Mouse (Mus musculus) G1E (cell line): ENCODE results near the gene Olfr745. TPM values are rescaled to one million over a fixed set of nuclear protein-coding genes. Genes with fewer than 3 reads are reported as not detected.

ENCODE experiments used
- ATAC-seq: 2 replicates; pipeline ENCODE4 v1.8.0; 2016; ENCODE audit warnings: mild to moderate bottlenecking; ENCODE audit not compliant: insufficient number of reproducible peaks, poor library complexity, low FRiP score, severe bottlenecking; ENCODE audit errors: extremely low read depth
- DNase-seq: peaks from one replicate; pipeline ENCODE4 v3.0.0; 2012; ENCODE audit warnings: low spot score
- H3K27me3 ChIP-seq: 2 replicates; pipeline ENCODE4 v1.6.1; 2012; ENCODE audit warnings: mild to moderate bottlenecking, low read length, inconsistent platforms; ENCODE audit not compliant: insufficient read depth
- H3K36me3 ChIP-seq: replicated peaks from 2 replicates; pipeline ENCODE3; 2012; ENCODE audit warnings: mild to moderate bottlenecking, inconsistent platforms
- H3K4me1 ChIP-seq: 2 replicates; pipeline ENCODE4 v1.6.1; 2012; ENCODE audit warnings: low read depth, low read length, inconsistent platforms, mixed read lengths; ENCODE audit not compliant: insufficient read depth
- H3K4me3 ChIP-seq: 2 replicates; pipeline ENCODE4 v1.5.1; 2012; ENCODE audit warnings: low read depth, mild to moderate bottlenecking, inconsistent platforms, low read length, moderate library complexity, mixed read lengths
- H3K9me3 ChIP-seq: replicated peaks from 2 replicates; pipeline ENCODE4 v1.6.1; 2012; ENCODE audit warnings: inconsistent platforms
- CTCF ChIP-seq: IDR thresholded peaks from 2 replicates; pipeline ENCODE4 v1.5.1; 2012; ENCODE audit warnings: low read depth, low read length, inconsistent platforms, mixed read lengths
- GATA1 ChIP-seq: IDR thresholded peaks from 2 replicates; pipeline ENCODE4 v1.6.1; 2012; ENCODE audit warnings: borderline replicate concordance, low read length, inconsistent platforms, mixed read lengths
- GATA2 ChIP-seq: IDR thresholded peaks from 2 replicates; pipeline ENCODE4 v1.6.1; 2012; ENCODE audit warnings: low read depth, low read length, inconsistent platforms, borderline replicate concordance
- POLR2AphosphoS5 ChIP-seq: IDR thresholded peaks from 2 replicates; pipeline ENCODE4 v1.6.1; 2012; ENCODE audit warnings: low read depth, low read length, inconsistent platforms; ENCODE audit not compliant: insufficient replicate concordance
- TAL1 ChIP-seq: conservative IDR thresholded peaks from 2 replicates; pipeline ENCODE4 v1.6.1; 2012; ENCODE audit warnings: low read depth, low read length, inconsistent platforms, mixed read lengths
- polyA plus RNA-seq: library from polyadenylated mRNA; stranded (reverse); fragments of >175 nt; gene quantifications from 2 replicates; pipeline ENCODE4 v1.2.3, GENCODE M21; 2012
- total RNA-seq, 2 experiments: library from RNA; stranded (forward) in 1 of 2; stranded (reverse) in 1 of 2; fragments of 200-1000 nt in 1 of 2; fragments of >200 nt in 1 of 2; fragmentation: Nextera tagmentation in 1 of 2; gene quantifications; 2 replicates each; pipeline ENCODE4 v1.2.3; 2014 to 2017

The Olfr745 gene
- total RNA-seq (2014; fragmentation: Nextera tagmentation) (not detected in 2 replicates), total RNA-seq (2017) (0.27 TPM in 1 of 2 replicates, not detected in the other), polyA plus RNA-seq (not detected in 2 replicates)

DNA sequence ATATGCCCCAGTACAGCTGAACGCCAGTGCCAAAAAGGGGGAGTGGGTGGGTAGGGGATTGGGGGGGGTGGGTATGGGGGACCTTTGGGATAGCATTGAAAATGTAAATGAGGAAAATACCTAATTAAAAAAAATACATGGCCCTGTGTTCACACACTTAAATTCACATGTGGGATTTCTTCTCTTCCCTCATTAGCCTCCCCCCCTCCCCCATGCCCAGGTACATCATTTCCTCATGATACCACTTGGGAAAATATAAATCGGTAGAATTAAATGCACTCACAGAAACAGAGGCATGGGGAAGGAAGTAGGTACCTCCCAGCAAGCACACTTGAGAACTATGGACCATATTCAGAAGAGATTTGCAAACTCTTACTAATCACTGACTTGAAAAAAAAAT is at the start of gene Olfr745:
Gene Olfr745 (plus strand): TSS at position 301 of the 400 bp plus-strand sequence.
- no peaks in the 10 kb centered on the region for H3K36me3 ChIP-seq
- H3K9me3 ChIP-seq: no peaks in the 10 kb centered on the region
- H3K4me1 ChIP-seq: no peaks in the 10 kb centered on the region
- ATAC-seq: no peak
- no peak within 1 kb of the TSS for H3K4me3 ChIP-seq
- no peak for DNase-seq
- TF ChIP-seq CTCF (no peak), GATA1 (no peak), POLR2AphosphoS5 (no peak), TAL1 (no peak), GATA2 (no peak)
- no peaks in the 10 kb centered on the region for H3K27me3 ChIP-seq

DNA sequence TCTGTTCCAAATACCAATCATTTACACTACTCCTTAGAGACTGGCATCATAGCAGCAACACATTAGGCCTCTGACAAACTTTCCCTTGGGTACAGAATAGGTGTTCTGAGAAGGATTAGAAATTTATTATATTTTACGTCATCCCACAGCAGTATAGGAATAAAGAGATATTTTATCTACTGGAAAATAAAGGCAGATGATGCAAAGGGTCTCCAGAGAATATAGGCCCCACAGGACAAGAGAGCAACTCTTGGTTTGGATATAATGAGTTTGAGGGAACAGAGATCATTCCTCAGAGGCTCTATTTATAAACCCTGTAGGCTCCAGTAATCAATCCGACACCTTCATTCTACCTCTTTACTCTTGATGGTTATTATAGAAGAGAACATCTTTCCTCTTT is 24.6 kb upstream of the Olfr745 start, which contains the start of gene Olfr744:
Gene Olfr744 (plus strand): TSS at position 301 of the 400 bp plus-strand sequence.
- Histone ChIP-seq H3K36me3 (no peaks in the 10 kb centered on the region), H3K4me3 (no peak within 1 kb of the TSS), H3K9me3 (no peaks in the 10 kb centered on the region), H3K27me3 (no peaks in the 10 kb centered on the region), H3K4me1 (no peaks in the 10 kb centered on the region)
- no peak for DNase-seq
- TF ChIP-seq GATA2 (no peak), TAL1 (no peak), POLR2AphosphoS5 (no peak), CTCF (no peak), GATA1 (no peak)
- no peak for ATAC-seq

DNA sequence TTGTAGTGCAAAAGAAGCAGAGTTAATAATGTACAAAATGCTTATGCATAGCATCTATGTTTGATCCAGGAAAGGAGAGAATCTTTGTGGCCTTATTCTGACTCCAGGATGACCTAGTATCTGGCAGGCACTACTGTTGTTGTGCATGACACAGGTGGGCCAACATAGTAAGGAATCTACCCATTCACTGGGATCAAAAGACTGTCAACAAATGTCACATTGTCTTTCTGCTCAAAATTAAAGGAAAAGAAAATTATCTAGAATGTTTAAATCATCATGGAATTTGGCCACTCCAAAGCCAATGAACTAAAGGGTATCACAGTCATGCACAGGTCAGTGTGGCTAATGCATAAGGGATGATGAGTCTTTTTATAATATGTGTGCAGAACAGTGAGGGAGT is 7.6 kb downstream of the Olfr745 start, which contains the start of gene Olfr746:
Gene Olfr746 (plus strand): TSS at position 301 of the 400 bp plus-strand sequence.
- Histone ChIP-seq H3K4me3 (no peak within 1 kb of the TSS), H3K9me3 (no peaks in the 10 kb centered on the region), H3K4me1 (no peaks in the 10 kb centered on the region), H3K27me3 (no peaks in the 10 kb centered on the region), H3K36me3 (no peaks in the 10 kb centered on the region)
- DNase-seq (no peak), ATAC-seq (no peak)
- TF ChIP-seq POLR2AphosphoS5 (no peak), TAL1 (no peak), GATA1 (no peak), GATA2 (no peak), CTCF (no peak)

DNA sequence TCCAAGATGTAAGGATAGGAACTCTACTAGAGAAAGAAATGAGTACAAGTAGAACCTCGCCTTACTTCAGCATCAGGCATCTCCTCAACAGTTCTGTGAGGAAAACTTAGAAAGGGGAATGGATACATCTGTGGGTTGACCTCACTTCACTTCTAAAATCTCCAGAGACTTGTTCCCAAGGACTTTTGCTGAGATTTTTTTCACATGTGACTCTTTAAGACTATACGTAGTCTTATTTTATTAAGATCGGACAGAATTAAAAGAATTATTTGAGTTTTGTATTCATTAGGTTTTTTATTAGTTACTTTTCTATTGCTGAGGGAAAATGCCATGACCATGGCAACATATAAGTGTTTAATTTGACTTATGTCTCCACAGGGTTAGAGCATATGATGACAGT is 53.9 kb downstream of the Olfr745 start, which contains the start of gene Olfr747:
Gene Olfr747 (minus strand): TSS at position 101 of the 400 bp plus-strand sequence.
- TF ChIP-seq CTCF (no peak), POLR2AphosphoS5 (no peak), GATA1 (no peak), TAL1 (no peak), GATA2 (no peak)
- Histone ChIP-seq H3K4me3 (no peak within 1 kb of the TSS), H3K27me3 (no peaks in the 10 kb centered on the region), H3K4me1 (no peaks in the 10 kb centered on the region), H3K9me3 (no peaks in the 10 kb centered on the region), H3K36me3 (no peaks in the 10 kb centered on the region)
- ATAC-seq: no peak
- no peak for DNase-seq

Other genes with a start within 250 kb of the Olfr745 start
- not detected in 2 replicates for gene Olfr738, start 231.8 kb upstream of the Olfr745 start, total RNA-seq (2014; fragmentation: Nextera tagmentation)
- not detected in 2 replicates for gene Olfr738, start 231.8 kb upstream of the Olfr745 start, total RNA-seq (2017)
- gene Olfr738, start 231.8 kb upstream of the Olfr745 start, polyA plus RNA-seq: not detected in 2 replicates
- not detected in 2 replicates for gene Olfr739, start 220.8 kb upstream of the Olfr745 start, total RNA-seq (2014; fragmentation: Nextera tagmentation)
- 0.05 and 0.17 TPM in 2 replicates for gene Olfr739, start 220.8 kb upstream of the Olfr745 start, total RNA-seq (2017)
- not detected in 2 replicates for gene Olfr739, start 220.8 kb upstream of the Olfr745 start, polyA plus RNA-seq
- not detected in 2 replicates for gene Olfr740, start 193.8 kb upstream of the Olfr745 start, total RNA-seq (2014; fragmentation: Nextera tagmentation)
- gene Olfr740, start 193.8 kb upstream of the Olfr745 start, total RNA-seq (2017): 0.06 and 0.11 TPM in 2 replicates
- gene Olfr740, start 193.8 kb upstream of the Olfr745 start, polyA plus RNA-seq: not detected in 2 replicates
- not detected in 2 replicates for gene Olfr741, start 166.7 kb upstream of the Olfr745 start, total RNA-seq (2014; fragmentation: Nextera tagmentation)
- gene Olfr741, start 166.7 kb upstream of the Olfr745 start, total RNA-seq (2017): 0.16 TPM in 1 of 2 replicates, not detected in the other
- not detected in 2 replicates for gene Olfr741, start 166.7 kb upstream of the Olfr745 start, polyA plus RNA-seq
- not detected in 2 replicates for gene Olfr742, start 135.8 kb upstream of the Olfr745 start, total RNA-seq (2014; fragmentation: Nextera tagmentation)
- gene Olfr742, start 135.8 kb upstream of the Olfr745 start, total RNA-seq (2017): 0.11 TPM in 1 of 2 replicates, not detected in the other
- gene Olfr742, start 135.8 kb upstream of the Olfr745 start, polyA plus RNA-seq: not detected in 2 replicates
- gene Olfr743, start 117.5 kb upstream of the Olfr745 start, total RNA-seq (2014; fragmentation: Nextera tagmentation): not detected in 2 replicates
- gene Olfr743, start 117.5 kb upstream of the Olfr745 start, total RNA-seq (2017): 0.22 and 0.23 TPM in 2 replicates
- not detected in 2 replicates for gene Olfr743, start 117.5 kb upstream of the Olfr745 start, polyA plus RNA-seq
- gene Olfr744, start 24.5 kb upstream of the Olfr745 start, total RNA-seq (2014; fragmentation: Nextera tagmentation): not detected in 2 replicates
- gene Olfr744, start 24.5 kb upstream of the Olfr745 start, total RNA-seq (2017): 0.11 TPM in 1 of 2 replicates, not detected in the other
- gene Olfr744, start 24.5 kb upstream of the Olfr745 start, polyA plus RNA-seq: not detected in 2 replicates
- gene Olfr746, start 7.7 kb downstream of the Olfr745 start, total RNA-seq (2014; fragmentation: Nextera tagmentation): not detected in 2 replicates
- gene Olfr746, start 7.7 kb downstream of the Olfr745 start, total RNA-seq (2017): 0.22 TPM in 1 of 2 replicates, not detected in the other
- not detected in 2 replicates for gene Olfr746, start 7.7 kb downstream of the Olfr745 start, polyA plus RNA-seq
- not detected in 2 replicates for gene Olfr747, start 53.8 kb downstream of the Olfr745 start, total RNA-seq (2014; fragmentation: Nextera tagmentation)
- gene Olfr747, start 53.8 kb downstream of the Olfr745 start, total RNA-seq (2017): not detected in 2 replicates
- gene Olfr747, start 53.8 kb downstream of the Olfr745 start, polyA plus RNA-seq: not detected in 2 replicates
- gene Olfr748, start 68.0 kb downstream of the Olfr745 start, total RNA-seq (2014; fragmentation: Nextera tagmentation): not detected in 2 replicates
- gene Olfr748, start 68.0 kb downstream of the Olfr745 start, total RNA-seq (2017): 0.11 and 0.29 TPM in 2 replicates
- not detected in 2 replicates for gene Olfr748, start 68.0 kb downstream of the Olfr745 start, polyA plus RNA-seq
- not detected in 2 replicates for gene Olfr749, start 105.7 kb downstream of the Olfr745 start, total RNA-seq (2014; fragmentation: Nextera tagmentation)
- 0.11 and 0.46 TPM in 2 replicates for gene Olfr749, start 105.7 kb downstream of the Olfr745 start, total RNA-seq (2017)
- not detected in 2 replicates for gene Olfr749, start 105.7 kb downstream of the Olfr745 start, polyA plus RNA-seq
- gene Ttc5, start 146.1 kb downstream of the Olfr745 start, total RNA-seq (2014; fragmentation: Nextera tagmentation): 36.6 and 45.8 TPM in 2 replicates
- 43.4 and 45.2 TPM in 2 replicates for gene Ttc5, start 146.1 kb downstream of the Olfr745 start, total RNA-seq (2017)
- gene Ttc5, start 146.1 kb downstream of the Olfr745 start, polyA plus RNA-seq: 26.5 and 40.2 TPM in 2 replicates
- gene Ccnb1ip1, start 168.3 kb downstream of the Olfr745 start, total RNA-seq (2014; fragmentation: Nextera tagmentation): 8.7 and 10.3 TPM in 2 replicates
- gene Ccnb1ip1, start 168.3 kb downstream of the Olfr745 start, total RNA-seq (2017): 6.1 and 8.3 TPM in 2 replicates
- gene Ccnb1ip1, start 168.3 kb downstream of the Olfr745 start, polyA plus RNA-seq: 0.20 and 0.22 TPM in 2 replicates
- gene Parp2, start 168.5 kb downstream of the Olfr745 start, total RNA-seq (2014; fragmentation: Nextera tagmentation): 130 and 176 TPM in 2 replicates
- gene Parp2, start 168.5 kb downstream of the Olfr745 start, total RNA-seq (2017): 101 and 111 TPM in 2 replicates
- gene Parp2, start 168.5 kb downstream of the Olfr745 start, polyA plus RNA-seq: 7.2 and 8.2 TPM in 2 replicates
- 17.0 and 21.3 TPM in 2 replicates for gene Tep1, start 231.2 kb downstream of the Olfr745 start, total RNA-seq (2014; fragmentation: Nextera tagmentation)
- 29.1 and 29.9 TPM in 2 replicates for gene Tep1, start 231.2 kb downstream of the Olfr745 start, total RNA-seq (2017)
- 2.7 and 3.3 TPM in 2 replicates for gene Tep1, start 231.2 kb downstream of the Olfr745 start, polyA plus RNA-seq